ENCODE assay signal across 21 mouse cellular contexts in genomic region chr3:121628245-121628644, GRCm38 (mm10). TPM values are rescaled to one million over a fixed set of nuclear protein-coding genes. Genes with fewer than 3 reads are reported as not detected.
A peak's percentile ranks its signal among the peaks of the same experiment; 100 is the strongest.
DNase-seq lines count a peak whose midpoint lies in the region; ATAC-seq and TF ChIP-seq lines count a peak whose summit lies in the region.
"Had no signal": no experiment of that assay in that cellular context is flagged by ENCODE, and none has a peak within 500 bp of the region (broad histone marks: within the 10 kb centered on the region; RNA-seq: fewer than 3 reads in every experiment).

No protein-coding gene starts in this region.

- H3K4me3 ChIP-seq in heart, embryonic 10.5 days: no peak overlapping the region
- H3K4me3 ChIP-seq in myocyte: no peak overlapping the region
- H3K4me3 ChIP-seq: embryonic facial prominence, embryonic 10.5 days; embryonic facial prominence, embryonic 12.5 days; forebrain, embryonic 13.5 days; forebrain, embryonic 15.5 days had no signal

- H3K79me2 ChIP-seq in myocyte (ENCODE audit: control insufficient read depth, insufficient read depth): no peaks in the 10 kb centered on the region

- WGBS in heart, embryonic 10.5 days: 39% methylated on average over 3 of the region's 3 CpGs

- H3ac ChIP-seq in myocyte (ENCODE audit: control insufficient read depth, insufficient read length): no peak overlapping the region

- CTCF ChIA-PET in Patski (lab: Charles Lee): interaction anchor here (1.6 to 3.3 kb wide), 3 partner anchors 7 to 23 kb away, joined by 4 to 16 read pairs (median 5); no protein-coding TSS in a partner anchor

- H3K4me1 ChIP-seq in heart, embryonic 10.5 days: 0 out of 2 replicates have a peak, but pooled peaks cover 4% of the 10 kb centered on the region
- H3K4me1 ChIP-seq: embryonic facial prominence, embryonic 10.5 days; embryonic facial prominence, embryonic 12.5 days; forebrain, embryonic 13.5 days; forebrain, embryonic 15.5 days had no signal

- H3K4me2 ChIP-seq in myocyte (ENCODE audit: low read depth): no peak overlapping the region
- H3K4me2 ChIP-seq: embryonic facial prominence, embryonic 12.5 days; forebrain, embryonic 13.5 days; forebrain, embryonic 15.5 days had no signal

- no peak overlapping the region for H3K27ac ChIP-seq in heart, embryonic 10.5 days
- H3K27ac ChIP-seq: embryonic facial prominence, embryonic 10.5 days; embryonic facial prominence, embryonic 12.5 days; forebrain, embryonic 13.5 days; forebrain, embryonic 15.5 days had no signal

- TF ChIP-seq CTCF in Patski (IDR thresholded peaks at IDR 0.05): no peak

- ATAC-seq in Patski: peak; percentile 47
- ATAC-seq: activated CD4-positive, CD25-positive, alpha-beta regulatory T cell, adult 4 months; forebrain, embryonic 13.5 days; forebrain, embryonic 15.5 days; forebrain, postnatal 0 days had no signal

- in situ Hi-C loops in Patski (cut with MboI; ENCODE audit: low pct_unique_long_range_greater_than_20kb): no loop called here

- H3K9me3 ChIP-seq in heart, embryonic 10.5 days: no peaks in the 10 kb centered on the region
- H3K9me3 ChIP-seq: embryonic facial prominence, embryonic 10.5 days; embryonic facial prominence, embryonic 12.5 days; forebrain, embryonic 13.5 days; forebrain, embryonic 15.5 days had no signal

- no peaks in the 10 kb centered on the region for H3K36me3 ChIP-seq in heart, embryonic 10.5 days
- no peaks in the 10 kb centered on the region for H3K36me3 ChIP-seq in myocyte (ENCODE audit: control insufficient read depth, insufficient read depth)
- H3K36me3 ChIP-seq: embryonic facial prominence, embryonic 10.5 days; embryonic facial prominence, embryonic 12.5 days; forebrain, embryonic 15.5 days had no signal

- no peak for TF ChIP-seq POLR2A in myocyte (IDR thresholded peaks at IDR 0.05; ENCODE audit: insufficient read length, low read depth)

- POLR2A ChIA-PET in Patski (lab: Charles Lee): no interaction called here

- no peaks in the 10 kb centered on the region; the same call in 1 of the 2 replicates for H3K27me3 ChIP-seq in heart, embryonic 10.5 days (ENCODE audit: insufficient read depth, poor library complexity, severe bottlenecking)
- H3K27me3 ChIP-seq in Patski (no peaks in the 10 kb centered on the region), myocyte (ENCODE audit: control insufficient read depth, insufficient read depth, insufficient read length) (no peaks in the 10 kb centered on the region)
- H3K27me3 ChIP-seq: embryonic facial prominence, embryonic 12.5 days; forebrain, embryonic 13.5 days; forebrain, embryonic 15.5 days had no signal

- DNase-seq in heart, adult 11 months: peak; percentile 88
- DNase-seq in heart, embryonic 10.5 days (ENCODE audit: low spot score): no peak
- DNase-seq in Patski (ENCODE audit: low read depth, low spot score): no peak
- DNase-seq in thymus, postnatal 36 days: no peak
- DNase-seq: adrenal gland, adult 8-10 months; adrenal gland, postnatal 14 days; adrenal gland, postnatal 36 days; cerebellum, adult 11-12 months; cerebellum, adult 2 months; cerebellum, adult 9-10 months; cerebellum, postnatal 25 days; forebrain, postnatal 0 days had no signal

TF ChIP-seq in myocyte, 11 proteins besides CTCF, POLR2A, EP300 and RAD21:
- TF ChIP-seq TCF12 (IDR thresholded peaks at IDR 0.05; ENCODE audit: insufficient read depth, poor library complexity, severe bottlenecking): no peak
- TF ChIP-seq SRF (IDR thresholded peaks at IDR 0.05; ENCODE audit: control insufficient read depth, insufficient read length, low read depth): no peak
- TF ChIP-seq USF1 (IDR thresholded peaks at IDR 0.05; ENCODE audit: low read depth): no peak
- peak in 1 of 3 experiments; percentile 11 for TF ChIP-seq MYOG (IDR thresholded peaks at IDR 0.05; ENCODE audit: control insufficient read depth in 1 of 3, insufficient read depth in 1 of 3, insufficient read length in 2 of 3, low read depth in 2 of 3)
- no peak for TF ChIP-seq POLR2AphosphoS2 (IDR thresholded peaks at IDR 0.05; ENCODE audit: insufficient read length, low read depth)
- TF ChIP-seq MYOD1 (IDR thresholded peaks at IDR 0.05; ENCODE audit: control insufficient read depth in 1 of 3, insufficient read length in 2 of 3, low read depth in 2 of 3): peak in 1 of 3 experiments; percentile 52
- no peak for TF ChIP-seq MAX (IDR thresholded peaks at IDR 0.05; ENCODE audit: low read depth)
- no peak for TF ChIP-seq CEBPB (IDR thresholded peaks at IDR 0.05; ENCODE audit: insufficient read depth, poor library complexity, severe bottlenecking)
- TF ChIP-seq E2F4 (IDR thresholded peaks at IDR 0.05; ENCODE audit: insufficient read depth): no peak
- TF ChIP-seq TCF3 (IDR thresholded peaks at IDR 0.05; ENCODE audit: insufficient read length, low read depth): no peak
- peak; percentile 55 for TF ChIP-seq REST (IDR thresholded peaks at IDR 0.05; ENCODE audit: insufficient read depth, insufficient read length)

RNA-seq across cellular contexts. Expression of gene 4930432M17Rik, which starts 42.3 kb away (rescaled TPM):
- not detected in 2 replicates for polyA plus RNA-seq in heart, embryonic 10.5 days (2016; fragmentation: Nextera tagmentation; extraction: Ambion mirVana)
- polyA plus RNA-seq in Patski (2021) (not detected), myocyte (2012; fragmentation: generic; extraction: Trizol) (not detected)
- polyA plus RNA-seq: activated CD4-positive, CD25-positive, alpha-beta regulatory T cell, adult 4 months; C2C12; cerebellum, adult 2 months; cortical plate, adult 2 months; embryonic facial prominence, embryonic 10.5 days; embryonic facial prominence, embryonic 12.5 days; embryonic facial prominence, embryonic 14.5 days; forebrain, embryonic 13.5 days; forebrain, embryonic 15.5 days; forebrain, postnatal 0 days had no signal
